Mouse (Mus musculus): ENCODE measurements around the gene Olfr452. TPM values are rescaled to one million over a fixed set of nuclear protein-coding genes. Genes with fewer than 3 reads are reported as not detected.

Olfr452 gene
- polyA plus RNA-seq (2015; fragmentation: Nextera tagmentation; extraction: Ambion mirVana) = not detected in 2 replicates

GRCm38 (mm10) chr6:42784793-42785192 is at the start of gene Olfr452:
Gene Olfr452 (plus strand): TSS chr6:42785093.
- Histone ChIP-seq H3K4me1 (ENCODE audit: control insufficient read depth, insufficient read depth, low read length) (no peaks in the 10 kb centered on the region), H3K4me3 (ENCODE audit: low read length) (no peak within 1 kb of the TSS), H3K36me3 (ENCODE audit: control insufficient read depth, insufficient read depth, low read length) (no peaks in the 10 kb centered on the region), H3K27ac (ENCODE audit: low read length) (no peak within 1 kb of the TSS), H3K9me3 (ENCODE audit: control insufficient read depth, low read length) (no peaks in the 10 kb centered on the region), H3K9ac (ENCODE audit: low read depth, low read length) (no peak within 1 kb of the TSS), H3K4me2 (ENCODE audit: low read depth, low read length) (no peak within 1 kb of the TSS), H3K27me3 (replicated peaks; ENCODE audit: control insufficient read depth, insufficient read depth, low read length) (no peaks in the 10 kb centered on the region)
- no peak for ATAC-seq

GRCm38 (mm10) chr6:42739071-42739470 is 45.8 kb upstream of the Olfr452 start, which contains the start of gene Olfr453:
Gene Olfr453 (plus strand): TSS chr6:42739371.
- Histone ChIP-seq H3K36me3 (ENCODE audit: control insufficient read depth, insufficient read depth, low read length) (no peaks in the 10 kb centered on the region), H3K27ac (ENCODE audit: low read length) (no peak within 1 kb of the TSS), H3K27me3 (replicated peaks; ENCODE audit: control insufficient read depth, insufficient read depth, low read length) (no peaks in the 10 kb centered on the region), H3K9me3 (ENCODE audit: control insufficient read depth, low read length) (no peaks in the 10 kb centered on the region), H3K4me3 (ENCODE audit: low read length) (no peak within 1 kb of the TSS), H3K4me2 (ENCODE audit: low read depth, low read length) (no peak within 1 kb of the TSS), H3K4me1 (ENCODE audit: control insufficient read depth, insufficient read depth, low read length) (no peaks in the 10 kb centered on the region), H3K9ac (ENCODE audit: low read depth, low read length) (no peak within 1 kb of the TSS)
- 94% methylated on average over 1 of the region's 1 CpGs for WGBS
- ATAC-seq = no peak

DNA sequence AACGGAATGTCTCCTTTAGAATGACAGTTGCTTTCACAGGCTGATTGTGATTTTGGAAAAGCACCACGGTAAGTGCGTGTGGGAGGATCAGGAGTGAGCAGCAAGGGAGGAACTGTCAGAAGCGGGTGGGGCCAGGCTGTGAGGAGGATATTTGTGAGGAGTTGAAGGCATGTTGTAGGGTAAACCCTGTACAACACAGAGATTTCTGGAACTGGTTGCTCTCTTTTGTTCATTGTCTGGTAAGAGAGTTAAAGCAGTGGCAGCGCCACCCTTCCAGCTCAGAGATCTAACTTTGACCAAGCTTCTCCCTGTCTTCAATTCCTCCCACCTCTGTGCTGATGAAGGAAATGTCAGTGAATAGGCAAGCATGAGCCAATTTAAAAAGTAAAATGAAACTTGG is 42.6 kb upstream of the Olfr452 start:
- H3K27me3 ChIP-seq (replicated peaks; ENCODE audit: control insufficient read depth, insufficient read depth, low read length) = no peaks in the 10 kb centered on the region
- no peaks in the 10 kb centered on the region for H3K36me3 ChIP-seq (ENCODE audit: control insufficient read depth, insufficient read depth, low read length)
- 80% methylated on average over 5 of the region's 5 CpGs for WGBS
- no peak overlapping the region for H3K4me3 ChIP-seq (ENCODE audit: low read length)
- no peak overlapping the region for H3K27ac ChIP-seq (ENCODE audit: low read length)
- H3K9me3 ChIP-seq (ENCODE audit: control insufficient read depth, low read length) = no peaks in the 10 kb centered on the region
- no peaks in the 10 kb centered on the region for H3K4me1 ChIP-seq (ENCODE audit: control insufficient read depth, insufficient read depth, low read length)
- H3K4me2 ChIP-seq (ENCODE audit: low read depth, low read length) = no peak overlapping the region
- H3K9ac ChIP-seq (ENCODE audit: low read depth, low read length) = no peak overlapping the region
- ATAC-seq = no peak

GRCm38 (mm10) chr6:42747846-42748245 is 37.0 kb upstream of the Olfr452 start:
- Histone ChIP-seq H3K9ac (ENCODE audit: low read depth, low read length) (no peak overlapping the region), H3K27ac (ENCODE audit: low read length) (no peak overlapping the region), H3K27me3 (replicated peaks; ENCODE audit: control insufficient read depth, insufficient read depth, low read length) (no peaks in the 10 kb centered on the region), H3K4me1 (ENCODE audit: control insufficient read depth, insufficient read depth, low read length) (no peaks in the 10 kb centered on the region), H3K36me3 (ENCODE audit: control insufficient read depth, insufficient read depth, low read length) (no peaks in the 10 kb centered on the region), H3K4me2 (ENCODE audit: low read depth, low read length) (no peak overlapping the region), H3K4me3 (ENCODE audit: low read length) (no peak overlapping the region), H3K9me3 (ENCODE audit: control insufficient read depth, low read length) (no peaks in the 10 kb centered on the region)
- ATAC-seq = no peak

- Histone ChIP-seq H3K27ac (ENCODE audit: low read length) (no peak within 1 kb of the TSS), H3K4me3 (ENCODE audit: low read length) (no peak within 1 kb of the TSS), H3K9me3 (ENCODE audit: control insufficient read depth, low read length) (no peaks in the 10 kb centered on the region), H3K36me3 (ENCODE audit: control insufficient read depth, insufficient read depth, low read length) (no peaks in the 10 kb centered on the region), H3K27me3 (replicated peaks; ENCODE audit: control insufficient read depth, insufficient read depth, low read length) (no peaks in the 10 kb centered on the region), H3K4me1 (ENCODE audit: control insufficient read depth, insufficient read depth, low read length) (no peaks in the 10 kb centered on the region), H3K4me2 (ENCODE audit: low read depth, low read length) (no peak within 1 kb of the TSS), H3K9ac (ENCODE audit: low read depth, low read length) (no peak within 1 kb of the TSS)
- no peak for ATAC-seq
- 69% methylated on average over 1 of the region's 1 CpGs for WGBS
Observed at GRCm38 (mm10) chr6:42756104-42756503, 28.8 kb upstream of the Olfr452 start, which contains the start of gene Olfr38. Gene Olfr38 (plus strand): TSS chr6:42756404.

GRCm38 (mm10) chr6:42777066-42777465 is 7.8 kb upstream of the Olfr452 start:
- no peaks in the 10 kb centered on the region for H3K27me3 ChIP-seq (replicated peaks; ENCODE audit: control insufficient read depth, insufficient read depth, low read length)
- H3K9ac ChIP-seq (ENCODE audit: low read depth, low read length) = no peak overlapping the region
- H3K4me1 ChIP-seq (ENCODE audit: control insufficient read depth, insufficient read depth, low read length) = no peaks in the 10 kb centered on the region
- no peak overlapping the region for H3K27ac ChIP-seq (ENCODE audit: low read length)
- ATAC-seq = no peak
- 94% methylated on average over 1 of the region's 1 CpGs for WGBS
- no peak overlapping the region for H3K4me3 ChIP-seq (ENCODE audit: low read length)
- H3K36me3 ChIP-seq (ENCODE audit: control insufficient read depth, insufficient read depth, low read length) = no peaks in the 10 kb centered on the region
- no peaks in the 10 kb centered on the region for H3K9me3 ChIP-seq (ENCODE audit: control insufficient read depth, low read length)
- no peak overlapping the region for H3K4me2 ChIP-seq (ENCODE audit: low read depth, low read length)

DNA sequence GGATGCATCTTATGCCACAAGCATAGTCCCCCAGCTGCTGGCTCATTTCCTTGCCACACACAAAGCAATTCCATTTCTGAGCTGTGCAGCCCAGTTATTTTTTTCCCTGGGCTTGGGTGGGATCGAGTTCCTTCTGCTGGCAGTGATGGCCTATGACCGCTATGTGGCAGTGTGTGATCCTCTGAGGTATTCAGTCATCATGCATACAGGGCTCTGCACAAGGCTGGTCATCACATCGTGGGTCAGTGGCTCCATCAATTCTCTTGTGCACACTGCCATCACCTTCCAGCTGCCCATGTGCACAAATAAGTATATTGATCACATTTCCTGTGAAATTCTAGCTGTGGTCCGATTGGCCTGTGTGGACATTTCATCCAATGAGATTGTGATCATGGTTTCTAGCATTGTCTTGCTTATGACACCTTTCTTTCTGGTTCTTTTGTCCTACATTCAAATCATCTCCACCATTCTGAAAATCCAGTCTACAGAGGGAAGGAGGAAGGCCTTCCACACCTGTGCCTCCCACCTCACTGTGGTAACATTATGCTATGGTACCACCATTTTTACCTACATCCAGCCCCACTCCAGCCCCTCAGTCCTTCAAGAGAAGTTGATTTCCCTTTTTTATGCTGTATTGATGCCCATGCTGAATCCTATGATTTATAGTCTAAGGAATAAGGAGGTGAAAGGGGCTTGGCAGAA is 5.5 kb downstream of the Olfr452 start:
- H3K4me2 ChIP-seq (ENCODE audit: low read depth, low read length) = no peak overlapping the region
- no peaks in the 10 kb centered on the region for H3K9me3 ChIP-seq (ENCODE audit: control insufficient read depth, low read length)
- H3K9ac ChIP-seq (ENCODE audit: low read depth, low read length) = no peak overlapping the region
- H3K27ac ChIP-seq (ENCODE audit: low read length) = no peak overlapping the region
- H3K36me3 ChIP-seq (ENCODE audit: control insufficient read depth, insufficient read depth, low read length) = no peaks in the 10 kb centered on the region
- no peaks in the 10 kb centered on the region for H3K27me3 ChIP-seq (replicated peaks; ENCODE audit: control insufficient read depth, insufficient read depth, low read length)
- H3K4me3 ChIP-seq (ENCODE audit: low read length) = no peak overlapping the region
- H3K4me1 ChIP-seq (ENCODE audit: control insufficient read depth, insufficient read depth, low read length) = no peaks in the 10 kb centered on the region
- no peak for ATAC-seq
- 37% methylated on average over 4 of the region's 4 CpGs for WGBS

DNA sequence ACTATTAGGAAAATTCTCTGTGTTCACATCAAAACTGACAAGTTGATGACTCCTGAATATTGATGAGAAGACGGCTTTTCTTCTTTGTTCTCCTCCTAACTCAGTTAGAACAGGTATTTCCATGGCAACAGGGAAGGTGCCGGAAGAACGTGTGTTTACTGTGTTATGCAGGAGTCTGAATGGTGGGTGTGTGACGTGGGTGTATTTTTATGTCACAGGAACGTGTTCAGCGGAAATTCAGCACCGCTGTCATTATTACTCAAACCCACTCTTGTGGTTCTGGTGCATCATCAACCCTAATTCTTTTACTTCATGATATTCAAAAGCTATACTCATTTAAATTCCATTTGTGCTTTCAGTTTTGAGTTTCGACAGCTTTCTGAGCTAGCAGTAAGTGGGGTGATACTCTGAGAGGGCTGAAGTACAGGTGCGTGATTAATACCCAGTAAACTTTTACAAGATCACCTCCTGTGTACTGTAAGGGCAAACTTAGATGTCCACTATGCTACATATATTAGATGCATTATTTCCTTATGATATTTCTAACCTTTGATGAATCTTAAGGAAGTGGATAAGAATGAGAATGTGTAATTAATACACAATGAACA is 6.2 kb downstream of the Olfr452 start:
- Histone ChIP-seq H3K36me3 (ENCODE audit: control insufficient read depth, insufficient read depth, low read length) (no peaks in the 10 kb centered on the region), H3K4me3 (ENCODE audit: low read length) (no peak overlapping the region), H3K4me2 (ENCODE audit: low read depth, low read length) (no peak overlapping the region), H3K27me3 (replicated peaks; ENCODE audit: control insufficient read depth, insufficient read depth, low read length) (no peaks in the 10 kb centered on the region), H3K27ac (ENCODE audit: low read length) (no peak overlapping the region), H3K4me1 (ENCODE audit: control insufficient read depth, insufficient read depth, low read length) (no peaks in the 10 kb centered on the region), H3K9me3 (ENCODE audit: control insufficient read depth, low read length) (no peaks in the 10 kb centered on the region), H3K9ac (ENCODE audit: low read depth, low read length) (no peak overlapping the region)
- WGBS = 78% methylated on average over 9 of the region's 9 CpGs
- ATAC-seq = no peak

GRCm38 (mm10) chr6:42794982-42795381 is 10.1 kb downstream of the Olfr452 start:
- no peak for ATAC-seq
- Histone ChIP-seq H3K4me2 (ENCODE audit: low read depth, low read length) (no peak overlapping the region), H3K27ac (ENCODE audit: low read length) (no peak overlapping the region), H3K36me3 (ENCODE audit: control insufficient read depth, insufficient read depth, low read length) (no peaks in the 10 kb centered on the region), H3K4me3 (ENCODE audit: low read length) (no peak overlapping the region), H3K27me3 (replicated peaks; ENCODE audit: control insufficient read depth, insufficient read depth, low read length) (no peaks in the 10 kb centered on the region), H3K9me3 (ENCODE audit: control insufficient read depth, low read length) (no peaks in the 10 kb centered on the region), H3K9ac (ENCODE audit: low read depth, low read length) (no peak overlapping the region), H3K4me1 (ENCODE audit: control insufficient read depth, insufficient read depth, low read length) (no peaks in the 10 kb centered on the region)
- 77% methylated on average over 3 of the region's 3 CpGs for WGBS
